Mouse (Mus musculus) myocyte (in vitro differentiated cells): ENCODE measurements around the gene Hoxa6.

ENCODE experiments used
- CEBPB ChIP-seq: IDR thresholded peaks from 2 replicates; pipeline ENCODE4 v1.6.1; 2011; ENCODE audit warnings: mild to moderate bottlenecking, moderate library complexity; ENCODE audit not compliant: poor library complexity, insufficient read depth, severe bottlenecking
- E2F4 ChIP-seq: IDR thresholded peaks from one replicate; pipeline ENCODE4 v1.6.1; 2011; ENCODE audit warnings: mild to moderate bottlenecking, control low read depth, moderate library complexity; ENCODE audit not compliant: insufficient read depth
- MAX ChIP-seq: IDR thresholded peaks from one replicate; pipeline ENCODE4 v1.6.1; 2011; ENCODE audit warnings: low read depth, mild to moderate bottlenecking, control low read depth
- MYOD1 ChIP-seq, 3 experiments: IDR thresholded peaks; one replicate each; pipeline ENCODE4 v1.6.1; 2011; ENCODE audit warnings: control low read depth in 2 of 3, low read depth in 2 of 3, mild to moderate bottlenecking in 2 of 3, moderate library complexity in 1 of 3; ENCODE audit not compliant: insufficient read length in 2 of 3, control insufficient read depth in 1 of 3
- MYOG ChIP-seq, 3 experiments: IDR thresholded peaks; one replicate each; pipeline ENCODE4 v1.6.1; 2011; ENCODE audit warnings: control low read depth in 2 of 3, low read depth in 2 of 3, mild to moderate bottlenecking in 2 of 3; ENCODE audit not compliant: insufficient read length in 2 of 3, control insufficient read depth in 1 of 3, insufficient read depth in 1 of 3
- POLR2A ChIP-seq: IDR thresholded peaks from one replicate; pipeline ENCODE4 v1.6.1; 2011; ENCODE audit warnings: low read depth, mild to moderate bottlenecking, control low read depth, moderate library complexity; ENCODE audit not compliant: insufficient read length
- POLR2AphosphoS2 ChIP-seq: IDR thresholded peaks from one replicate; pipeline ENCODE4 v1.6.1; 2011; ENCODE audit warnings: low read depth, control low read depth; ENCODE audit not compliant: insufficient read length
- REST ChIP-seq: IDR thresholded peaks from one replicate; pipeline ENCODE4 v1.6.1; 2011; ENCODE audit warnings: mild to moderate bottlenecking, control low read depth, moderate library complexity; ENCODE audit not compliant: insufficient read depth, insufficient read length
- TCF12 ChIP-seq: IDR thresholded peaks from one replicate; pipeline ENCODE4 v1.6.1; 2011; ENCODE audit warnings: mild to moderate bottlenecking, control low read depth; ENCODE audit not compliant: poor library complexity, insufficient read depth, severe bottlenecking
- TCF3 ChIP-seq: IDR thresholded peaks from one replicate; pipeline ENCODE4 v1.6.1; 2011; ENCODE audit warnings: low read depth, control low read depth; ENCODE audit not compliant: insufficient read length
- USF1 ChIP-seq: IDR thresholded peaks from one replicate; pipeline ENCODE4 v1.6.1; 2011; ENCODE audit warnings: low read depth, mild to moderate bottlenecking, control low read depth, moderate library complexity

- TF ChIP-seq POLR2A (peak; percentile 14), MAX (no peak), CEBPB (no peak), POLR2AphosphoS2 (no peak), REST (no peak), MYOG (IDR thresholded peaks at IDR 0.05; ENCODE audit: control insufficient read depth in 1 of 3, insufficient read depth in 1 of 3, insufficient read length in 2 of 3, low read depth in 2 of 3) (no peak), E2F4 (no peak), USF1 (no peak), TCF3 (no peak), TCF12 (no peak), MYOD1 (IDR thresholded peaks at IDR 0.05; ENCODE audit: control insufficient read depth in 1 of 3, insufficient read length in 2 of 3, low read depth in 2 of 3) (no peak)
Observed at GRCm38 (mm10) chr6:52159164-52159761, 49.3 kb downstream of the Hoxa6 start.
